Mouse (Mus musculus) testis, adult 2 months (tissue): ENCODE measurements around the gene Ccm2l.

ENCODE experiments used
- CTCF ChIP-seq: fragments of 200-500 bp; IDR thresholded peaks from 2 replicates; pipeline ENCODE4 v1.5.1; 2012; ENCODE audit warnings: low read depth, mild to moderate bottlenecking, inconsistent platforms, low read length, moderate library complexity; ENCODE audit not compliant: control insufficient read depth, insufficient read depth, insufficient replicate concordance
- POLR2A ChIP-seq: fragments of 200-500 bp; IDR thresholded peaks from 2 replicates; pipeline ENCODE4 v1.6.1; 2012; ENCODE audit warnings: low read depth, mild to moderate bottlenecking, inconsistent platforms, low read length, moderate library complexity; ENCODE audit not compliant: control insufficient read depth

GRCm38 (mm10) chr2:153058365-153058764 lies 7.4 kb upstream of the Ccm2l start:
- TF ChIP-seq POLR2A = no peak
- no peak for TF ChIP-seq CTCF
